Mouse (Mus musculus) adrenal gland (tissue): ENCODE results near the gene Sh3rf1.

Experiments
- intact Hi-C: fragments of 180-260 bp; cut with DNase I; formaldehyde crosslinking; loops from one replicate; pipeline ENCODE4 v1.15.1; 2025
- long read RNA-seq, 2 experiments: library from polyadenylated mRNA; unstranded; transcript quantifications; one replicate each; pipeline ENCODE4 v2.0.0; 2020; ENCODE audit warnings: borderline replicate concordance in 1 of 2; ENCODE audit not compliant: insufficient replicate concordance in 1 of 2

Gene Sh3rf1
- long read RNA-seq, experiment 1, partial matches to known transcripts, result 1 of 1 reads
- long read RNA-seq, experiment 1, other reads (novel, unspliced or antisense), result 0 of 1 reads
- long read RNA-seq, experiment 2, partial matches to known transcripts, result 3 of 6 reads
- long read RNA-seq, experiment 2, other reads (novel, unspliced or antisense), result 3 of 6 reads

DNA sequence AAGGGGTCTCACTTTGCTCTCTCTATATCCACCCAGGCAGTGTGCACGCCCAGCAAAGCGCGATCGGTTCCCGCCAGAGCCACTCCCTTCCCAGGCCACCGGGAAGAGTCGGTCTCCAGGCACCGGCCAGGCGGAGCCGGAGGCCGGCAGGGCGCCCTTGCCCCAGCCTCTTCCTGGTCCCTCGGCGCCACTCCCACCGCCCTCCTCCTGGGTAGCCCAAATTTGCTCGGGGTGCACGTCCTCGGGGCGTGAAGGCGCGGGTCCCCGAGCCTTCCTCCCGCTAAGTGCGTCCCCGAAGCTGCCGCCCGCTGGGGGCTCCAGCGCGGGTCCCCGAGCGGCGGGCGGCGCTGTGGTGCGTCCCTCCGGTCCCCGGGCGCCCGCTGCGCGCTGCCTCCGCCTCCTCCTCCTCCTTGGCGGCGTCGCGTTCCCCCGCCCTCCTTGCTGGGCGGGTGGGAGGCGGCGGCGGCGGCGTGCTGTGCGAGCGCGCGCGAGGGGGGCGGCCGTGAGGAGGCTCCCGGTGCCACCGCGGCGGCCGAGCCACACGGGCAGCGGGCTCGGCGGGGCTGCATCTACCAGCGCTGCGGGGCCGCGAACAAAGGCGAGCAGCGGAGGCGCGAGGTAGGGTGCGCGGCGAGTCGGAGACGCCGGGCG lies at the start of gene Sh3rf1:
Gene Sh3rf1 (plus strand): TSS at position 144 of the 651 bp plus-strand sequence.
- intact Hi-C loops, result loop anchor here (5.0 kb wide), 1 partner anchor 263 kb away; the partner anchor contains the start of gene Cbr4

DNA sequence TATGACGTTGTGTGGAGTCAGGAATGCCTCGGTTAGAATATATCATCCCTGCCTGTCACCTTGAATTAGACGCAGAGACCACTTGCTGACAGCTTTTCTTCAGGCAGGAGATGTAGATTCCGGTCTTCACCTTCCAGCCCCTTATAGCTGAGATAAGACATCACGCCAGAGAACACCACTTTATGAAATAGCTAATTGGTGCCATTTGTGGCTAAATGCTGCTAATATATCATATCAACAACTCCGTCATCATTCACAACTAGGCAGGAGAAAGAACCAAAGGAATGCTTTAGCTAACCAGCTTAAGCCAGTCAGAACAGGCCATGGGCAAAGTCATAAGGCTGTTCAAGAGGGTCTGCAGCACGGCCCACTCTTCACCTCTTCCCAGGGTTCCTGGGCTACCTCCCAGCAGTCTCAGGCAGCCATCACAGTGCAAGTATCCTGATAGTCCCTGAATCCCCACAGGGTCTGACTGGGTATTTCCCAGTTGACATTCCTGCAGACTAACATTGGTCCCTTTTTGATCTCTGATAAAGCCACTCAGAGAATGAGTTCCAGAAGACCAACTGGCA lies 49.7 kb upstream of the Sh3rf1 start:
- intact Hi-C loops, result no loop called here

DNA sequence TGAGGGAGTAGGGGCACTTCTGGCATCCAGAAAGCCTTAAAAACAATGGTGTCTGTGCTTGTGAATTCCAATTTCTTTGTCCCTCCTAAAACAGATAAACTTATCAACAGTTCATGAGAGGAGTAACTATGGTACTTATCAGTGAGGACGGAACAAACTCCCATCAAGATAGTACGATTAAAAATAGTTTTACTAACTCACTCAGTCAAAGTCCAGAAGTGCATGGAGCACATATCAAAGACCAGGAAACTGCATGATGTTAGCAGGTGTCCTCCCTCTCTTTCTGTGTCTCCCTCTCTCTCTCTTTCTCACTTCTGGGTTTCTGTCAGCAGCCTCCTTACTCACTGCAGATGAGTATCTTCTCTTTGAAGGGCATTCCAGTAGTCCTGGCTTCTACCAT lies 47.8 kb upstream of the Sh3rf1 start:
- intact Hi-C loops, result no loop called here

DNA sequence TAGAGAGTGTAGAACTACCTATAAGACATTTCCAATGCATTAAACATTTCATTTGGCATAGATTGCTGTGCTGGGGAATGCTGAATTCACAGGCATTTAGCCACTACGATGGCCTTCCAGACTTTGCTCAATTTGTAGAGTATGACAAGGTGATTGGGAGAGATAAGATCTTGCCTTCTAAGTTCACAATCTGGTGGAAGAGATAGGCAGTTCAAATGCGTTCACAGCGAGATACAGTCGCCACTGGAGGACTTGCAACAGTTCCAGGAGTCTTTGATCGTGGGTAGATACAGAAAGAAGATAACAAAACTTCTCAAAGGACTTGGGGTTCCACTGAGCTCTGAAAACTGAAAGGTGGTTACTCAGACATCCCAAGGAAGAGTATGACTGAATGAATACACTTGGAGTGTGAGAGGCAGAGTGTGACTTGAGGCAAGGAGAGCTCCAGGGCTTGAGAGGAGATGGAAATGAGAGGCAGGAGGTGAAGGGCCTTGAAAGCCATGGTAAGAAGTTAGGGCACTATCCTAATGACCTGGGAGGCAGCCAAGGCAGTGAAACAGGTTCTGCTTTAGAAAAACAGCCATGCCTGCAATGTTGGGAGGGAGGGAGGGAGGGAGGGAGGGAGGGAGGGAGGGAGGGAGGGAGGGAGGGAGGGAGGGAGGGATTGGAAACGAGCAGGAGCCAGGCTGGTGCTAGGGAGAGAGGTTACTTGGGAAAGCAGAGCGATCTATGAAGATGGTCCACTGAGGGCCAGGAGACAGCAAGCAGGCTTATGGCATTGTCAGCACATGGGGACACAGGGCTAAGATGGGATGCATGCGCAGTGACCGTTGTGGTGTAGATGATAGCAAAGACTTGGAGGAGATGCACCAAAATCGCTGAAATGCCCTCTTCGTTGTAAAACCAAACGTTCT lies 45.7 kb upstream of the Sh3rf1 start:
- intact Hi-C loops, result no loop called here

- intact Hi-C loops, result no loop called here
Observed at GRCm38 (mm10) chr8:61178594-61179140, 45.0 kb upstream of the Sh3rf1 start.

DNA sequence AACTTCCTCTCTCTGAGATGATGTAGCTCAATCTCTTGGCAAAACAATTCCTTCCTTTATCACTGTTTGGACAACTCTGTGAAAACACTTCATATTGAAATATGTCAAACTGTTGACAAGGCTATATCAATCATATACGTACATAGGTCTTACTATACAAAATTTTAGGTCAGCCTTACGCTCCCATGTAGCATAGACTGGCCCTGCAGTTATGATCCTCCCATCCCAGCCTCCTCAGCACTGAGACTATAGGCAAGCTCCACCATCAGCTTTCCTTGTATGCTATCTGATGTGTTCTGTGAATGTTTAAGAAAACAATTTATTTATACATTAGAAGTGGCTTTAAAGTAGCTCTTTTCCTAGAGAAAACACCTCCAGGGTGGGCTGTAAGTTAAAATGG lies 42.1 kb upstream of the Sh3rf1 start:
- intact Hi-C loops, result no loop called here

DNA sequence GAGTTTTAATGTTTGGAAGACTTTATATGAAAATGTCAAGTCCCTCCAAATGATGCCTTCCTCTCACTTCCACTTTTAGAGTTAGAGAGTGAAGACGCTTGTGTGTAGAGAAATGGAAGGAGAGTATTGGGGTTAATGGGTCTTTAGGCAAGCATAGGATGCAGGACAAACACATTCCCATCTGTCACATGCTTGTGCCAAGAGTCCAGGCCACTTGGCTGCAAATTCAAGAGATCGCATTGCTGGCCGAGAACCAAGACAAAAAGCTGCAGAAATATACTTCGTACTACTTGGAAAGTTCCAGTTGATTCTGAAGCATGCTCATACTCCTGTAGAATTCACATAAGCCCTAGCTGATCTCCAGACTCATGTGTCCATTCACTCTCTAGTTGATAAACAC lies 41.7 kb upstream of the Sh3rf1 start:
- intact Hi-C loops, result no loop called here

GRCm38 (mm10) chr8:61185274-61186198 lies 38.1 kb upstream of the Sh3rf1 start:
- intact Hi-C loops, result no loop called here

- intact Hi-C loops, result no loop called here
Observed at GRCm38 (mm10) chr8:61194306-61194925, 29.3 kb upstream of the Sh3rf1 start.

- intact Hi-C loops, result no loop called here
Observed at GRCm38 (mm10) chr8:61200254-61200887, 23.3 kb upstream of the Sh3rf1 start.

DNA sequence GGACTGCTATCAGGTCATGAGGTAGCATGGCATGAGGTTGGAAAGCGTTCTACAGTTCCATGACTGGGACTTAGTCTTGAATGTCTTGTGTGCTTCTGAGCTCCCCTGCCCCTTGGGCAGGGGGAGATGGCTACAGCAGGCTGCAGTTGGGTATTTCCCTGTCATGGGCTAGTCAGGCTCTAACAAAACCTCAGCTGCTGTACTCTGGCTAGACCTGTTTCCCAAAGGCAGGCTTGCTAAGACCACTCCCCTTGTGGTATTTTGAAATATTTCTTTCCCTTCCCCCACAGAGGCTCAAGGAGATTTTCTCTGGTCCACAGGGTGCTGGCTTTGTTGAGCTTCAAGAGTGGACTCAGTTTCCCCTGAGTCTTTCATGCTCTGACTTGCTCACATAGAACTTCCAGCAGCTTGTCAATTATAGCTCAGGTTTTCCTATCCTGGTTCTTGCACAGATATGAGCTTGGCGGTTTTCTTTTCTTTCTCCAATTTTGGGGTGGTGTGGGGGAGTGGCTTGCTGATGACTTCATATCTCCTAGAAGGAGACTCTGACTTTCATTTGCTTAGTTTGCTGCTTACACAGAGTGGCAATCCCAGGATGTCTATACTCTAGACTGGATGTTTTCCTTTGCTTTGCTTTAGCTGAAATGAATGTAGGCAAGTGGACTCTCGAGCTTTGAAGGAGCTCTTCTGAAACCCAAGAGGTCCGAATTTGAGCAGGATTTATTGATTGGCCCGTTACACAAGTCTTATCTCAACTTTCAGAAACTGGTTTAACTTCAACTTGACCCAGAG lies 20.4 kb upstream of the Sh3rf1 start:
- intact Hi-C loops, result no loop called here

GRCm38 (mm10) chr8:61206876-61207275 lies 16.8 kb upstream of the Sh3rf1 start:
- intact Hi-C loops, result no loop called here

DNA sequence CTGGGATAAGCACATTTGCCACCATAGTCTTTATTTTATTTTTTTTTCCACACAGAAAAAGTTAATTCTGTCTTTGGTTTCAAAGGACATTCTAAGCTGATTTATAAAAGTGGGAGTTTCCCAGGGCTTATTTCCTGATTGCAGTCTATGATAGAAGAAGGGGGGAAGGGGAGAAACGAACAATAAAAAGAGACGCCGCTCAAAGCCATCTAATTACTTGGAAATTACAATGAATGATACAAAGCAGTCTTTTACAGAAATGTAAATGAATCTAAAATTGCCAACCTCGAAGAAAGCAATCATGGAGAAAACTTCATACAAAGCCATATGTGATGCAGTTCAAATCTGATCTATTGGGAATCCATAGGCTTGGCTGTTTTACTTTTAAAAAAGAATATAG lies 16.0 kb upstream of the Sh3rf1 start:
- intact Hi-C loops, result no loop called here

GRCm38 (mm10) chr8:61208719-61209118 lies 15.0 kb upstream of the Sh3rf1 start:
- intact Hi-C loops, result no loop called here

- intact Hi-C loops, result no loop called here
Observed at GRCm38 (mm10) chr8:61210836-61211235, 12.8 kb upstream of the Sh3rf1 start.

- intact Hi-C loops, result no loop called here
Observed at GRCm38 (mm10) chr8:61215081-61215819, 8.4 kb upstream of the Sh3rf1 start.

DNA sequence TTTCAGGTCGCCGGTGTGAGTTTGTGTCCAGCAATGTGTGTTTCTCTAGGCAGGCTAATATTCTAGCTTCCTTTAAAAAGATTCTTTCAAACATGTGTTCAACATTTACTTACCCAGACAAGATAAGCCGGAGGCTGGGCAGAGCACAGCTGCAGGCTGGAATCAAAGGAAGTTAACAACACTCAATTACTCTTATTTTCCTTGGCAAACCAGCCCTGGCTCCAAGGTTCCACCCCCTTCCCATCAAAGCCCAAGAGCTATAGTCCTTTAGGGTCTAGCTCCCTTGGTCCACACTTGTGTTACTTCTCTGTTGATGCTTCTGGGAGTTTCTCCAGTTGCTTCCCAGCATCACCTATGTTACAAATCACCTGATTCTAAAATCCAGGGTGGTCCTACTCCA lies 6.7 kb upstream of the Sh3rf1 start:
- intact Hi-C loops, result no loop called here

- intact Hi-C loops, result no loop called here
Observed at GRCm38 (mm10) chr8:61217426-61217825, 6.2 kb upstream of the Sh3rf1 start.
